ENCODE assay signal across 10 mouse cellular contexts in genomic region chr5:113861294-113861693, GRCm38 (mm10). TPM values are rescaled to one million over a fixed set of nuclear protein-coding genes. Genes with fewer than 3 reads are reported as not detected.
DNase-seq lines count a peak whose midpoint lies in the region; ATAC-seq and TF ChIP-seq lines count a peak whose summit lies in the region.
"Had no signal": no experiment of that assay in that cellular context is flagged by ENCODE, and none has a peak within 500 bp of the region (broad histone marks: within the 10 kb centered on the region; RNA-seq: fewer than 3 reads in every experiment).

No protein-coding gene starts in this region.

- H3K4me2 ChIP-seq in forebrain, embryonic 13.5 days, result no peak overlapping the region
- H3K4me2 ChIP-seq: limb, embryonic 12.5 days had no signal

- WGBS in forebrain, embryonic 13.5 days, result 95% methylated on average over 8 of the region's 8 CpGs
- 97% methylated on average over 8 of the region's 8 CpGs for WGBS in forebrain, embryonic 10.5 days
- WGBS in thymus, adult 2 months, result 98% methylated on average over 8 of the region's 8 CpGs

- ATAC-seq in forebrain, embryonic 13.5 days, result no peak
- ATAC-seq: inflammation-experienced regulatory T-cells, adult 6 months had no signal

- H3K36me3 ChIP-seq in forebrain, embryonic 13.5 days (ENCODE audit: poor library complexity, severe bottlenecking), result peaks cover 43% of the 10 kb centered on the region
- peaks cover 71% of the 10 kb centered on the region for H3K36me3 ChIP-seq in forebrain, embryonic 10.5 days (replicated peaks)
- H3K36me3 ChIP-seq in thymus, adult 2 months (ENCODE audit: control insufficient read depth, insufficient read depth, low read length), result no peaks in the 10 kb centered on the region

- no peak overlapping the region for H3K4me3 ChIP-seq in forebrain, embryonic 13.5 days
- H3K4me3 ChIP-seq in forebrain, embryonic 10.5 days, result no peak overlapping the region
- no peak overlapping the region for H3K4me3 ChIP-seq in bone marrow macrophage, adult 2 months (ENCODE audit: insufficient read depth, low read length)
- no peak overlapping the region for H3K4me3 ChIP-seq in thymus, adult 2 months (ENCODE audit: control insufficient read depth, insufficient read depth, low read length)
- H3K4me3 ChIP-seq: limb, embryonic 12.5 days had no signal

- no peak overlapping the region for H3K9ac ChIP-seq in forebrain, embryonic 13.5 days
- H3K9ac ChIP-seq: limb, embryonic 12.5 days had no signal

- H3K4me1 ChIP-seq in forebrain, embryonic 13.5 days, result peaks cover 63% of the 10 kb centered on the region
- H3K4me1 ChIP-seq in forebrain, embryonic 10.5 days, result peaks cover 34% of the 10 kb centered on the region
- peaks cover 15% of the 10 kb centered on the region for H3K4me1 ChIP-seq in bone marrow macrophage, adult 2 months (ENCODE audit: control insufficient read depth, insufficient read depth, low read length)
- H3K4me1 ChIP-seq in thymus, adult 2 months (replicated peaks; ENCODE audit: control insufficient read depth, insufficient read depth, low read length), result peaks cover 9% of the 10 kb centered on the region

- TF ChIP-seq CTCF in bone marrow macrophage, adult 2 months (IDR thresholded peaks at IDR 0.05; ENCODE audit: low read depth, low read length), result peak; percentile 42
- peak; percentile 49; the same call in 1 of the 2 replicates for TF ChIP-seq CTCF in thymus, adult 2 months (IDR thresholded peaks at IDR 0.05; ENCODE audit: borderline replicate concordance, control insufficient read depth, extremely low read depth, insufficient read depth, low read length, poor library complexity)

- H3K9me3 ChIP-seq in forebrain, embryonic 13.5 days (replicated peaks), result no peaks in the 10 kb centered on the region
- H3K9me3 ChIP-seq in forebrain, embryonic 10.5 days, result 0 out of 2 replicates have a peak, but pooled peaks cover 2% of the 10 kb centered on the region
- H3K9me3 ChIP-seq: limb, embryonic 12.5 days had no signal

- TF ChIP-seq POLR2A in bone marrow macrophage, adult 2 months (IDR thresholded peaks at IDR 0.05; ENCODE audit: borderline replicate concordance, low read depth, low read length), result no peak
- TF ChIP-seq POLR2A in thymus, adult 2 months (IDR thresholded peaks at IDR 0.05; ENCODE audit: control insufficient read depth, extremely low read depth, insufficient read depth, low read length, poor library complexity), result no peak

- H3K27me3 ChIP-seq in forebrain, embryonic 13.5 days, result no peaks in the 10 kb centered on the region
- no peaks in the 10 kb centered on the region for H3K27me3 ChIP-seq in forebrain, embryonic 10.5 days (ENCODE audit: poor library complexity, severe bottlenecking)
- H3K27me3 ChIP-seq in thymus, adult 2 months (ENCODE audit: control insufficient read depth, insufficient read depth, low read length), result no peaks in the 10 kb centered on the region
- H3K27me3 ChIP-seq: limb, embryonic 12.5 days had no signal

- no peak for DNase-seq in forebrain, embryonic 10.5 days (ENCODE audit: extremely low spot score, low spot score)
- DNase-seq in lung, postnatal 14 days, result peak; percentile 28
- no peak for DNase-seq in lung, adult 18-20 months
- peak; percentile 46 for DNase-seq in thymus, adult 2 months
- no peak for DNase-seq in layer of hippocampus, adult 18-20 months (ENCODE audit: low spot score in 2 of 2)
- DNase-seq in urinary bladder, postnatal 4 days (ENCODE audit: low spot score in 2 of 2), result no peak

- peak overlapping the region; percentile 82; the same call in 1 of the 2 replicates for H3K27ac ChIP-seq in forebrain, embryonic 13.5 days
- no peak overlapping the region for H3K27ac ChIP-seq in forebrain, embryonic 10.5 days
- H3K27ac ChIP-seq in bone marrow macrophage, adult 2 months (ENCODE audit: insufficient read depth, low read depth, low read length), result no peak overlapping the region
- H3K27ac ChIP-seq in thymus, adult 2 months (ENCODE audit: control insufficient read depth, insufficient read depth, low read length), result no peak overlapping the region
- H3K27ac ChIP-seq: limb, embryonic 12.5 days had no signal

RNA-seq across cellular contexts. Expression of gene Selplg, which starts 28.9 kb away (rescaled TPM):
- polyA plus RNA-seq in forebrain, embryonic 13.5 days (2015; fragmentation: Nextera tagmentation; extraction: Ambion mirVana), result 0.40 and 0.62 TPM in 2 replicates
- 0.74 and 0.82 TPM in 2 replicates for polyA plus RNA-seq in forebrain, embryonic 10.5 days (2016; fragmentation: Nextera tagmentation; extraction: Ambion mirVana)
- polyA plus RNA-seq in bone marrow macrophage, adult 2 months (2012; ENCODE audit: insufficient read depth, insufficient read length, missing spikeins), result 318 and 365 TPM in 2 replicates
- polyA plus RNA-seq in thymus, adult 2 months (2012; rRNA removed), result 755 and 783 TPM in 2 replicates
- total RNA-seq in layer of hippocampus, adult 18-20 months (2021), result 10 to 100 TPM; 34.7 to 38.4 TPM

RNA-seq across cellular contexts. Expression of gene Coro1c, which starts 47.3 kb away (rescaled TPM):
- polyA plus RNA-seq in forebrain, embryonic 13.5 days (2015; fragmentation: Nextera tagmentation; extraction: Ambion mirVana), result 235 and 246 TPM in 2 replicates
- 209 and 210 TPM in 2 replicates for polyA plus RNA-seq in forebrain, embryonic 10.5 days (2016; fragmentation: Nextera tagmentation; extraction: Ambion mirVana)
- polyA plus RNA-seq in bone marrow macrophage, adult 2 months (2012; ENCODE audit: insufficient read depth, insufficient read length, missing spikeins), result 156 and 194 TPM in 2 replicates
- polyA plus RNA-seq in thymus, adult 2 months (2012; rRNA removed), result 67.8 and 78.3 TPM in 2 replicates
- 10 to 100 TPM; 88.6 to 88.7 TPM for total RNA-seq in layer of hippocampus, adult 18-20 months (2021)

Comparison
In these comparisons a context has a peak if more than half of its experiments do, and no peak if none do; other contexts are left out.
1. DNase-seq: peak in lung, postnatal 14 days (single experiment) and thymus, adult 2 months (single experiment); none in forebrain, embryonic 10.5 days (single experiment), lung, adult 18-20 months (0 of 2), layer of hippocampus, adult 18-20 months (0 of 2) and urinary bladder, postnatal 4 days (0 of 2).
2. RNA of gene Selplg, which starts 28.9 kb away (polyA plus RNA-seq): 755 to 783 TPM in thymus, adult 2 months and 318 to 365 TPM in bone marrow macrophage, adult 2 months; 0.74 to 0.82 TPM in forebrain, embryonic 10.5 days and 0.40 to 0.62 TPM in forebrain, embryonic 13.5 days; every median in the first group is over 100 times any median in the second.